Mouse (Mus musculus): ENCODE measurements around the gene Cldn18. TPM values are rescaled to one million over a fixed set of nuclear protein-coding genes. Genes with fewer than 3 reads are reported as not detected.

The Cldn18 gene
- polyA plus RNA-seq, 1 experiment from 2014 or later = not detected

DNA sequence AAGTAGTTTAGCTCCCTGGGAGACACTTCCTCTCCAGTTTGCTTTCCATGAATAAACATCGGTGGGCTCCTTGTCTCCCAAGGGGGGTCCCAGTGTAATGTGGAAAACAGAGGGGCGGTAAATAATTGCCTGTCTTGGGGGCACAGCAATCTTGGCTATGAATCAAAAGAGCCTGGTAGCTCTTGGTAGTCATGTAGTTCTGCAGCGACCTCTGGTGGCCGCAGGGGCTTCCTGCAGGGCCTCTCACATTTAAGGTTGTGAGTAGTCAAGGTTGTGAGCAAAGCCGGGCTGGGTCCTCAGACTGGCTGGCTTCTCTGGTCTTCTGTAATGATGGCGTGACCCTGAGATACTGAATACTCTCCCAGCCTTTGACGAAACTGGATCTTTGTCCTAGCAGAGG lies 54.7 kb downstream of the Cldn18 start:
- H3K4me2 ChIP-seq (replicated peaks) = no peak overlapping the region
- ATAC-seq (ENCODE audit: low FRiP score) (peak; percentile 21; the same call in 1 of the 2 replicates), DNase-seq (ENCODE audit: low spot score) (peak; percentile 93)
- WGBS = 34% methylated on average over 7 of the region's 7 CpGs
- H3K36me3 ChIP-seq (replicated peaks; ENCODE audit: control insufficient read depth, insufficient read depth) = peaks cover 8% of the 10 kb centered on the region; the same call in 1 of the 2 replicates
- no peak overlapping the region for H3K4me3 ChIP-seq (replicated peaks; ENCODE audit: low read length)
- no peaks in the 10 kb centered on the region for H3K9me3 ChIP-seq (ENCODE audit: control insufficient read depth, low read length)
- no peak overlapping the region for H3K27ac ChIP-seq
- no peaks in the 10 kb centered on the region for H3K27me3 ChIP-seq (ENCODE audit: control insufficient read depth, insufficient read depth, low read length)
- no peak overlapping the region for H3K9ac ChIP-seq
- H3K4me1 ChIP-seq (replicated peaks; ENCODE audit: control insufficient read depth, insufficient read depth, low read length) = no peaks in the 10 kb centered on the region

DNA sequence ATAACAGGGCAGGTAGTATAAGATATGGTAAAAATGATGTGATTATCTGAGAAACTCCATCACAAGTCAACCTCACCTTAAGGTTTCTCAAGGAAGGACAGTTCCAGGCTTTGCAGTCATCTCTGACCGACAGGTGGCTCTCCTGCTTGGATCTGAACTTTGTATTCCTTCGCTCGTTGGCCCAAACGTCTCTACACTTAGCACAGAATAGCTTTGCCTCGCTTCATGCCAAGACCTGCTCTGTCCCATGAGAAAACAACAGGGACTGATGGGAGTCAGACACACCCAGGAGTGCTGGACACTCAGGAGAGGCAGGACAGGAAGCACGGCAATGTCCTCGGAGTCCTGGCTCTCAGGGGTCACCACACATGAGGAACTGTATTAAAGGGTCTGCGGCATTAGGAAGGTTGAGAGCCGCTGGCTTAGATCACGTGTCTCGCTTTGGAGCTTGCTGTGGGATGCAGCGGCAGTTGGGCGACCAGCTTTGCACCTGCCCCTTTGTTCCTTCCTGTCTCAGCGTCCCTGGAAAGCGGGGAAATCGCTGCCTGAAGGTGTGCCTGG lies 55.4 kb downstream of the Cldn18 start:
- H3K4me3 ChIP-seq (replicated peaks; ENCODE audit: low read length) = no peak overlapping the region
- H3K27me3 ChIP-seq (ENCODE audit: control insufficient read depth, insufficient read depth, low read length) = no peaks in the 10 kb centered on the region
- ATAC-seq (ENCODE audit: low FRiP score) (no peak), DNase-seq (ENCODE audit: low spot score) (no peak)
- no peak overlapping the region for H3K4me2 ChIP-seq (replicated peaks)
- H3K27ac ChIP-seq = no peak overlapping the region
- 74% methylated on average over 16 of the region's 16 CpGs for WGBS
- peaks cover 9% of the 10 kb centered on the region; the same call in 1 of the 2 replicates for H3K36me3 ChIP-seq (replicated peaks; ENCODE audit: control insufficient read depth, insufficient read depth)
- H3K4me1 ChIP-seq (replicated peaks; ENCODE audit: control insufficient read depth, insufficient read depth, low read length) = no peaks in the 10 kb centered on the region
- no peaks in the 10 kb centered on the region for H3K9me3 ChIP-seq (ENCODE audit: control insufficient read depth, low read length)
- no peak overlapping the region for H3K9ac ChIP-seq

DNA sequence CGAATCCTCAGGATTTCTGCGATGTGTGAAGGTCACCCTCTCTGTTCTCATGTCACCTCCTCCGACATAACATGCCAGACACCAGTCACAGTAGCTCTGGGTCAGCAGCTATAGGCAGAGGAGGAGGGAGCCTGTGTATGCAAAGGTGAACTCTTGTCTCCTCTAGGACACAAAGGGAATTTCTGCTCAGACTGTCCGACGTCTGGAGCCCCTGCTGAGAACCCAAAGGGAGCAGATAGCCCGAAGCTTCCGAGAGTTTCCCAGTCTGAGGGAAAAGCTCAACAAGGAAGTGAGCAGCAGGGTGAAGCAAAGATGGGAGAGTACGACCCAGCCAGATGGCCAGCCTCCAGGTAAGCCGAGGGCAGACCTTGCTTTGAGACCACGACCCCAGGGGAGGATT lies 56.3 kb downstream of the Cldn18 start:
- H3K9me3 ChIP-seq (ENCODE audit: control insufficient read depth, low read length) = no peaks in the 10 kb centered on the region
- WGBS = 73% methylated on average over 10 of the region's 10 CpGs
- ATAC-seq (ENCODE audit: low FRiP score) = no peak
- no peak overlapping the region for H3K27ac ChIP-seq
- no peaks in the 10 kb centered on the region for H3K4me1 ChIP-seq (replicated peaks; ENCODE audit: control insufficient read depth, insufficient read depth, low read length)
- H3K9ac ChIP-seq = no peak overlapping the region
- no peak for DNase-seq (ENCODE audit: low spot score)
- H3K27me3 ChIP-seq (ENCODE audit: control insufficient read depth, insufficient read depth, low read length) = no peaks in the 10 kb centered on the region
- H3K4me2 ChIP-seq (replicated peaks) = no peak overlapping the region
- peaks cover 6% of the 10 kb centered on the region; the same call in 1 of the 2 replicates for H3K36me3 ChIP-seq (replicated peaks; ENCODE audit: control insufficient read depth, insufficient read depth)
- H3K4me3 ChIP-seq (replicated peaks; ENCODE audit: low read length) = no peak overlapping the region

DNA sequence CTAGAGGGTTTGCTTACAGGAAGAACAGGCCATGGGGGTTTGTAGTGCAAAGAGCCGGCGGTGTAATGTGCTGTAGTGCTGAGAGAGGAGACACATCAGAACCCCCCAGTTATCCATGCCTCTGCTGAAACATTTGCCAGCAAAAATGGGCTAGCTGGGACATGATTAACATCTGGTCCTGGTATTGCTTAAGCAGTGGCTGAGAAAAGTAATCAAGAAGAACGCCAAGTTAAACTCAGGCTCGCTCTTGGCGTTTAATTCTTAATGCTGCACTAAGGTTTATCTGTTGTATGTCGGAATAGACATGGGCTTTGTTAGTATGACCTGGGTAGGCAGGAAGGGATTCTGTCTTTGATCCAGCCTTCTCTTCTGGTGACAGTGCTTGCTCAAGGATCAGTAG lies 71.0 kb downstream of the Cldn18 start:
- 99% methylated on average over 6 of the region's 6 CpGs for WGBS
- Histone ChIP-seq H3K9ac (no peak overlapping the region), H3K9me3 (ENCODE audit: control insufficient read depth, low read length) (no peaks in the 10 kb centered on the region), H3K4me2 (replicated peaks) (no peak overlapping the region), H3K27me3 (ENCODE audit: control insufficient read depth, insufficient read depth, low read length) (no peaks in the 10 kb centered on the region), H3K4me1 (replicated peaks; ENCODE audit: control insufficient read depth, insufficient read depth, low read length) (no peaks in the 10 kb centered on the region), H3K4me3 (replicated peaks; ENCODE audit: low read length) (no peak overlapping the region), H3K27ac (no peak overlapping the region), H3K36me3 (replicated peaks; ENCODE audit: control insufficient read depth, insufficient read depth) (peaks cover 38% of the 10 kb centered on the region)
- no peak for DNase-seq (ENCODE audit: low spot score)
- ATAC-seq (ENCODE audit: low FRiP score) = no peak

DNA sequence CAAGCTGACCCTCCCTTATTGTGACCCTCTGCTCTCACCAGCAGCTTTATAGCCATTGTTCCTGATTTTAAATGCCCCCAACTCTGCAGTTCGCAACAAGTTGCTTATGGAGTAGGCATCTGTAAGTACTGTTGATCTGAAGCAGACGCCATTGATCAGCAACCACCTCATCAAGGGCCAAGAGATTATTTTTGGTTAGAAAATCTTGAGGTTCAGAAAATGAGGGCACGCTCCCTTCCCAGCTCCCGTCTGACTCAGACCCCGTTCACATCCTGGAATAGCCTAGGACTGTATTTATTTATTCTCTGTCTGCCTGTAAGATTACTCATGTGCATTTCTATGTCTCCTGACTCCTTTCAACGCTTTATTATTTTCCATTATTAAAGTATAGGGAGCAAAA lies 71.7 kb downstream of the Cldn18 start:
- Histone ChIP-seq H3K36me3 (replicated peaks; ENCODE audit: control insufficient read depth, insufficient read depth) (peaks cover 31% of the 10 kb centered on the region), H3K4me1 (replicated peaks; ENCODE audit: control insufficient read depth, insufficient read depth, low read length) (no peaks in the 10 kb centered on the region), H3K9ac (no peak overlapping the region), H3K4me3 (replicated peaks; ENCODE audit: low read length) (no peak overlapping the region), H3K27me3 (ENCODE audit: control insufficient read depth, insufficient read depth, low read length) (no peaks in the 10 kb centered on the region), H3K27ac (no peak overlapping the region), H3K9me3 (ENCODE audit: control insufficient read depth, low read length) (no peaks in the 10 kb centered on the region), H3K4me2 (replicated peaks) (no peak overlapping the region)
- no peak for DNase-seq (ENCODE audit: low spot score)
- WGBS = 85% methylated on average over 6 of the region's 6 CpGs
- ATAC-seq (ENCODE audit: low FRiP score) = no peak

DNA sequence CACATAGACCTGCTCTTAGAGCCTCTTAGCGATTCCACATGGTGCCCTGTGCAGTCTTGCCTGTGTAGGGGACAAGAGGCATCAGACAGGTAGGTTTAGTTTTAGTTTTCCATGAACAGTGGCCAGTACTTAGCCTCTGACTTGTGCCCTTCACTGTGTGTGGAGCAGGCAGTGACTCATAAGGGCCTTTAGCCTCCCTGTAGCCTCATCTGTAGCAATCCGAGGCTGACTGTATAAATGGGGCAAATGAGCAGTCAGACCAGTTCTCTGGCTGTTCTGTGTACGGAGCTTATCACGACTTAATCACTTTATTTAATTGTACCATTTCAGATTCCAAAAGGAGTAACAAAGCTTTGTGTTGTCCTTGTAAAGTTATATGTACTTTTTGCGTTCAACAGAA lies 77.1 kb downstream of the Cldn18 start:
- Histone ChIP-seq H3K9ac (no peak overlapping the region), H3K4me2 (replicated peaks) (no peak overlapping the region), H3K27me3 (ENCODE audit: control insufficient read depth, insufficient read depth, low read length) (no peaks in the 10 kb centered on the region), H3K9me3 (ENCODE audit: control insufficient read depth, low read length) (no peaks in the 10 kb centered on the region), H3K36me3 (replicated peaks; ENCODE audit: control insufficient read depth, insufficient read depth) (peaks cover 26% of the 10 kb centered on the region), H3K27ac (no peak overlapping the region), H3K4me1 (replicated peaks; ENCODE audit: control insufficient read depth, insufficient read depth, low read length) (no peaks in the 10 kb centered on the region), H3K4me3 (replicated peaks; ENCODE audit: low read length) (no peak overlapping the region)
- ATAC-seq (ENCODE audit: low FRiP score) (no peak), DNase-seq (ENCODE audit: low spot score) (no peak)
- WGBS = 92% methylated on average over 5 of the region's 5 CpGs

Other genes starting within 250 kb of the Cldn18 start
- 78.3 and 83.0 TPM in 2 replicates for gene Armc8, start 148.4 kb downstream of the Cldn18 start, polyA plus RNA-seq (2014; fragmentation: Nextera tagmentation; extraction: Ambion mirVana)
- gene Dbr1, start 141.5 kb downstream of the Cldn18 start, polyA plus RNA-seq (2014; fragmentation: Nextera tagmentation; extraction: Ambion mirVana) = 22.1 and 23.7 TPM in 2 replicates
- gene A4gnt, start 104.8 kb downstream of the Cldn18 start, polyA plus RNA-seq (2014; fragmentation: Nextera tagmentation; extraction: Ambion mirVana) = not detected in 2 replicates
- gene Dzip1l, start 87.8 kb downstream of the Cldn18 start, polyA plus RNA-seq (2014; fragmentation: Nextera tagmentation; extraction: Ambion mirVana) = 6.6 and 7.9 TPM in 2 replicates
- gene Sox14, start 158.9 kb upstream of the Cldn18 start, polyA plus RNA-seq (2014; fragmentation: Nextera tagmentation; extraction: Ambion mirVana) = 9.8 and 9.9 TPM in 2 replicates

Measured in hindbrain, embryonic 14.5 days (tissue).